Mouse (Mus musculus) kidney, postnatal 4 days (tissue): ENCODE data around the gene Plekhg5.

Experiments
- DNase-seq, 2 experiments: peaks; one replicate each; pipeline ENCODE4 v3.0.0; 2021; ENCODE audit warnings: mixed read lengths in 2 of 2

Gene Plekhg5

GRCm38 (mm10) chr4:152126026-152126920, 54.0 kb downstream of the Plekhg5 start:
- DNase-seq, result peak; percentile 59 to 72

- no peak for DNase-seq
Measured at GRCm38 (mm10) chr4:152127884-152128283, 55.6 kb downstream of the Plekhg5 start.

- peak; percentile 55 to 76 for DNase-seq
Measured at GRCm38 (mm10) chr4:152128784-152129183, 56.5 kb downstream of the Plekhg5 start.

GRCm38 (mm10) chr4:152129395-152129930, 57.2 kb downstream of the Plekhg5 start:
- DNase-seq, result peak in 1 of 2 experiments; percentile 23

- DNase-seq, result peak; percentile 80 to 86
Measured at GRCm38 (mm10) chr4:152130771-152131653, 58.7 kb downstream of the Plekhg5 start.

GRCm38 (mm10) chr4:152131809-152132771, 59.8 kb downstream of the Plekhg5 start:
- peak; percentile 51 to 75 for DNase-seq

GRCm38 (mm10) chr4:152132772-152133169, 60.5 kb downstream of the Plekhg5 start:
- peak in 1 of 2 experiments; percentile 26 for DNase-seq

- no peak for DNase-seq
Measured at GRCm38 (mm10) chr4:152133213-152133612, 60.9 kb downstream of the Plekhg5 start.

GRCm38 (mm10) chr4:152134507-152134906, 62.2 kb downstream of the Plekhg5 start:
- DNase-seq, result peak; percentile 78 to 82

- peak in 1 of 2 experiments; percentile 12 for DNase-seq
Measured at GRCm38 (mm10) chr4:152135363-152135762, 63.1 kb downstream of the Plekhg5 start.

GRCm38 (mm10) chr4:152136112-152136875, 64.0 kb downstream of the Plekhg5 start:
- peak in 1 of 2 experiments; percentile 55 for DNase-seq

- no peak for DNase-seq
Measured at GRCm38 (mm10) chr4:152136876-152137250, 64.6 kb downstream of the Plekhg5 start.

- DNase-seq, result peak; percentile 93 to 96
Measured at GRCm38 (mm10) chr4:152138497-152139260, 66.4 kb downstream of the Plekhg5 start.

- DNase-seq, result peak; percentile 76 to 81
Measured at GRCm38 (mm10) chr4:152140441-152140840, 68.1 kb downstream of the Plekhg5 start.

- DNase-seq, result peak in 1 of 2 experiments; percentile 2
Measured at GRCm38 (mm10) chr4:152141521-152142135, 69.3 kb downstream of the Plekhg5 start.

- DNase-seq, result no peak
Measured at GRCm38 (mm10) chr4:152143632-152144031, 71.3 kb downstream of the Plekhg5 start.

- peak in 1 of 2 experiments; percentile 16 for DNase-seq
Measured at GRCm38 (mm10) chr4:152145473-152145872, 73.2 kb downstream of the Plekhg5 start.

- DNase-seq, result peak in 1 of 2 experiments; percentile 69
Measured at GRCm38 (mm10) chr4:152146033-152146827, 73.9 kb downstream of the Plekhg5 start.

- peak in 1 of 2 experiments; percentile 1 for DNase-seq
Measured at GRCm38 (mm10) chr4:152150546-152150945, 78.2 kb downstream of the Plekhg5 start.
